Mouse (Mus musculus): ENCODE measurements at regions not wholly inside any gene's neighbourhood (a gene's known extent, or its start where the extent isn't known, plus 50 kb on each side); places are given as distances from the start of the nearest gene placed in this dataset.

GRCm38 (mm10) chr6:81464442-81464841 lies 459.0 kb upstream of the Gcfc2 start:
- no peak for TF ChIP-seq CTCF (IDR thresholded peaks at IDR 0.05; ENCODE audit: low read depth)
- no peak for TF ChIP-seq EP300 (IDR thresholded peaks at IDR 0.05; ENCODE audit: low read depth)

Data from heart, postnatal 0 days (tissue).